Mouse (Mus musculus): Measurements from ENCODE around the gene Prkar1b. TPM values are rescaled to one million over a fixed set of nuclear protein-coding genes. Genes with fewer than 3 reads are reported as not detected.

Prkar1b gene
- polyA plus RNA-seq, 1 experiment from 2014 or later = 17.4 TPM

GRCm38 (mm10) chr5:138996322-138997073 lies 153.3 kb downstream of the Prkar1b start:
- Histone ChIP-seq H3K9me3 (ENCODE audit: control insufficient read depth, low read length) (no peaks in the 10 kb centered on the region), H3K9ac (ENCODE audit: low read length) (peak overlapping the region; percentile 88), H3K4me3 (ENCODE audit: low read length) (peak overlapping the region; percentile 80), H3K4me1 (replicated peaks; ENCODE audit: control insufficient read depth, insufficient read depth, low read length) (peaks cover 59% of the 10 kb centered on the region), H3K4me2 (ENCODE audit: low read depth, low read length) (peak overlapping the region; percentile 88), H3K27ac (ENCODE audit: low read length) (peak overlapping the region; percentile 97), H3K36me3 (ENCODE audit: control insufficient read depth, insufficient read depth, low read length) (no peaks in the 10 kb centered on the region), H3K27me3 (ENCODE audit: control insufficient read depth, insufficient read depth, low read depth, low read length) (peaks cover 49% of the 10 kb centered on the region)
- 11% methylated on average over 24 of the region's 24 CpGs for WGBS
- no peak for ATAC-seq (ENCODE audit: low read depth)

GRCm38 (mm10) chr5:138995721-138996311 lies 154.0 kb downstream of the Prkar1b start:
- peak overlapping the region; percentile 80 for H3K4me3 ChIP-seq (ENCODE audit: low read length)
- H3K27ac ChIP-seq (ENCODE audit: low read length) = peak overlapping the region; percentile 97
- H3K9me3 ChIP-seq (ENCODE audit: control insufficient read depth, low read length) = no peaks in the 10 kb centered on the region
- H3K36me3 ChIP-seq (ENCODE audit: control insufficient read depth, insufficient read depth, low read length) = no peaks in the 10 kb centered on the region
- H3K27me3 ChIP-seq (ENCODE audit: control insufficient read depth, insufficient read depth, low read depth, low read length) = peaks cover 51% of the 10 kb centered on the region
- H3K4me1 ChIP-seq (replicated peaks; ENCODE audit: control insufficient read depth, insufficient read depth, low read length) = peaks cover 66% of the 10 kb centered on the region
- peak overlapping the region; percentile 88 for H3K4me2 ChIP-seq (ENCODE audit: low read depth, low read length)
- H3K9ac ChIP-seq (ENCODE audit: low read length) = peak overlapping the region; percentile 88
- ATAC-seq (ENCODE audit: low read depth) = peak; percentile 58
- WGBS = 0% methylated on average over 38 of the region's 52 CpGs

- H3K27me3 ChIP-seq (ENCODE audit: control insufficient read depth, insufficient read depth, low read depth, low read length) = peaks cover 51% of the 10 kb centered on the region
- H3K4me2 ChIP-seq (ENCODE audit: low read depth, low read length) = peak overlapping the region; percentile 88
- peaks cover 74% of the 10 kb centered on the region for H3K4me1 ChIP-seq (replicated peaks; ENCODE audit: control insufficient read depth, insufficient read depth, low read length)
- no peaks in the 10 kb centered on the region for H3K9me3 ChIP-seq (ENCODE audit: control insufficient read depth, low read length)
- peak overlapping the region; percentile 80 for H3K4me3 ChIP-seq (ENCODE audit: low read length)
- under 1% methylated on average over 74 of the region's 127 CpGs for WGBS
- H3K36me3 ChIP-seq (ENCODE audit: control insufficient read depth, insufficient read depth, low read length) = no peaks in the 10 kb centered on the region
- H3K27ac ChIP-seq (ENCODE audit: low read length) = peak overlapping the region; percentile 97
- H3K9ac ChIP-seq (ENCODE audit: low read length) = peak overlapping the region; percentile 88
- ATAC-seq (ENCODE audit: low read depth) = peak; percentile 67
Measured at GRCm38 (mm10) chr5:138994786-138995720, 154.7 kb downstream of the Prkar1b start.

- H3K36me3 ChIP-seq (ENCODE audit: control insufficient read depth, insufficient read depth, low read length) = no peaks in the 10 kb centered on the region
- H3K4me1 ChIP-seq (replicated peaks; ENCODE audit: control insufficient read depth, insufficient read depth, low read length) = peaks cover 76% of the 10 kb centered on the region
- H3K4me3 ChIP-seq (ENCODE audit: low read length) = peak overlapping the region; percentile 80
- 1% methylated on average over 45 of the region's 48 CpGs for WGBS
- H3K4me2 ChIP-seq (ENCODE audit: low read depth, low read length) = peak overlapping the region; percentile 88
- peak overlapping the region; percentile 88 for H3K9ac ChIP-seq (ENCODE audit: low read length)
- H3K9me3 ChIP-seq (ENCODE audit: control insufficient read depth, low read length) = no peaks in the 10 kb centered on the region
- peaks cover 47% of the 10 kb centered on the region for H3K27me3 ChIP-seq (ENCODE audit: control insufficient read depth, insufficient read depth, low read depth, low read length)
- peak overlapping the region; percentile 97 for H3K27ac ChIP-seq (ENCODE audit: low read length)
- peak; percentile 16 for ATAC-seq (ENCODE audit: low read depth)
Measured at GRCm38 (mm10) chr5:138994108-138994785, 155.6 kb downstream of the Prkar1b start.

GRCm38 (mm10) chr5:138993371-138994107 lies 156.3 kb downstream of the Prkar1b start:
- Histone ChIP-seq H3K4me3 (ENCODE audit: low read length) (peak overlapping the region; percentile 80), H3K4me1 (replicated peaks; ENCODE audit: control insufficient read depth, insufficient read depth, low read length) (peaks cover 76% of the 10 kb centered on the region), H3K9ac (ENCODE audit: low read length) (peak overlapping the region; percentile 88), H3K36me3 (ENCODE audit: control insufficient read depth, insufficient read depth, low read length) (no peaks in the 10 kb centered on the region), H3K27me3 (ENCODE audit: control insufficient read depth, insufficient read depth, low read depth, low read length) (peaks cover 40% of the 10 kb centered on the region), H3K27ac (ENCODE audit: low read length) (peak overlapping the region; percentile 97), H3K9me3 (ENCODE audit: control insufficient read depth, low read length) (no peaks in the 10 kb centered on the region), H3K4me2 (ENCODE audit: low read depth, low read length) (peak overlapping the region; percentile 88)
- 1% methylated on average over 37 of the region's 40 CpGs for WGBS
- no peak for ATAC-seq (ENCODE audit: low read depth)

GRCm38 (mm10) chr5:138992611-138993370 lies 157.0 kb downstream of the Prkar1b start:
- 7% methylated on average over 59 of the region's 59 CpGs for WGBS
- Histone ChIP-seq H3K27ac (ENCODE audit: low read length) (peak overlapping the region; percentile 97), H3K4me2 (ENCODE audit: low read depth, low read length) (peak overlapping the region; percentile 88), H3K27me3 (ENCODE audit: control insufficient read depth, insufficient read depth, low read depth, low read length) (peaks cover 33% of the 10 kb centered on the region), H3K36me3 (ENCODE audit: control insufficient read depth, insufficient read depth, low read length) (no peaks in the 10 kb centered on the region), H3K9ac (ENCODE audit: low read length) (peak overlapping the region; percentile 88), H3K9me3 (ENCODE audit: control insufficient read depth, low read length) (no peaks in the 10 kb centered on the region), H3K4me3 (ENCODE audit: low read length) (peak overlapping the region; percentile 80), H3K4me1 (replicated peaks; ENCODE audit: control insufficient read depth, insufficient read depth, low read length) (peaks cover 74% of the 10 kb centered on the region)
- no peak for ATAC-seq (ENCODE audit: low read depth)

GRCm38 (mm10) chr5:138991734-138992133 lies 158.1 kb downstream of the Prkar1b start:
- Histone ChIP-seq H3K9me3 (ENCODE audit: control insufficient read depth, low read length) (no peaks in the 10 kb centered on the region), H3K9ac (ENCODE audit: low read length) (no peak overlapping the region), H3K36me3 (ENCODE audit: control insufficient read depth, insufficient read depth, low read length) (peaks cover 3% of the 10 kb centered on the region; the same call in 1 of the 2 replicates), H3K27ac (ENCODE audit: low read length) (no peak overlapping the region), H3K4me3 (ENCODE audit: low read length) (no peak overlapping the region), H3K4me2 (ENCODE audit: low read depth, low read length) (no peak overlapping the region), H3K4me1 (replicated peaks; ENCODE audit: control insufficient read depth, insufficient read depth, low read length) (peaks cover 67% of the 10 kb centered on the region), H3K27me3 (ENCODE audit: control insufficient read depth, insufficient read depth, low read depth, low read length) (peaks cover 24% of the 10 kb centered on the region)
- WGBS = 60% methylated on average over 4 of the region's 4 CpGs
- no peak for ATAC-seq (ENCODE audit: low read depth)
